Mouse (Mus musculus): ENCODE measurements at regions not wholly inside any gene's neighbourhood (a gene's known extent, or its start where the extent isn't known, plus 50 kb on each side); places are given as distances from the start of the nearest gene placed in this dataset.

DNA sequence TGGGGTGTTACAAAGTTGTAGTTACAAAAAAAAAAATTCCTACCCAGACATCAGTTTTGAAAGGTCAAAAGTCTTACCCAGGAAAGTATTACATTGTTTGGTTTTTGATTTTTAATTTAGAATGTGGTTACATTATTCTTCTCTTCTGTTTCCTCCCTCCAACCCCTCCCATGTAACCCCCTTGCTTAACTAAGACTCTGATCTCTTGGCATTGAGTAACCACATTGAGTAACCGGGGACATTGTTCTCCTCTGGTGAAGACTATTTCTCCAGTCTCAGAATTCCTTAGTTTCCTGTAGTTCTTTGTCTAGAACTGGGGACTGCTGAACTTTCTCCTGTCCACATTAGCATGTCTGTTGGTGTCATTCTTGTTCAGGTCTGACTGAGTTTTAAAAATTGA lies 109.3 kb upstream of the Itga4 start:
- Histone ChIP-seq H3K36me3 (ENCODE audit: control insufficient read depth, insufficient read depth, low read length) (no peaks in the 10 kb centered on the region), H3K9me3 (ENCODE audit: control insufficient read depth, low read length) (no peaks in the 10 kb centered on the region), H3K9ac (replicated peaks; ENCODE audit: low read depth, low read length) (no peak overlapping the region), H3K4me3 (ENCODE audit: low read depth, low read length) (no peak overlapping the region), H3K4me1 (ENCODE audit: control insufficient read depth, insufficient read depth, low read length) (no peaks in the 10 kb centered on the region), H3K27me3 (ENCODE audit: control insufficient read depth, insufficient read depth, low read length) (no peaks in the 10 kb centered on the region), H3K4me2 (ENCODE audit: low read depth, low read length) (no peak overlapping the region), H3K27ac (ENCODE audit: low read depth, low read length) (no peak overlapping the region)
- 78% methylated on average over 1 of the region's 1 CpGs for WGBS
- ATAC-seq (ENCODE audit: low read depth) = no peak

GRCm38 (mm10) chr2:79146563-79146962 lies 108.7 kb upstream of the Itga4 start:
- H3K27me3 ChIP-seq (ENCODE audit: control insufficient read depth, insufficient read depth, low read length) = no peaks in the 10 kb centered on the region
- no peak overlapping the region for H3K4me2 ChIP-seq (ENCODE audit: low read depth, low read length)
- no peaks in the 10 kb centered on the region for H3K4me1 ChIP-seq (ENCODE audit: control insufficient read depth, insufficient read depth, low read length)
- no peaks in the 10 kb centered on the region for H3K36me3 ChIP-seq (ENCODE audit: control insufficient read depth, insufficient read depth, low read length)
- H3K27ac ChIP-seq (ENCODE audit: low read depth, low read length) = no peak overlapping the region
- H3K9me3 ChIP-seq (ENCODE audit: control insufficient read depth, low read length) = no peaks in the 10 kb centered on the region
- no peak overlapping the region for H3K4me3 ChIP-seq (ENCODE audit: low read depth, low read length)
- no peak for ATAC-seq (ENCODE audit: low read depth)
- 77% methylated on average over 4 of the region's 4 CpGs for WGBS
- H3K9ac ChIP-seq (replicated peaks; ENCODE audit: low read depth, low read length) = no peak overlapping the region

- Histone ChIP-seq H3K9me3 (ENCODE audit: control insufficient read depth, low read length) (no peaks in the 10 kb centered on the region), H3K27ac (ENCODE audit: low read depth, low read length) (no peak overlapping the region), H3K27me3 (ENCODE audit: control insufficient read depth, insufficient read depth, low read length) (no peaks in the 10 kb centered on the region), H3K4me3 (ENCODE audit: low read depth, low read length) (no peak overlapping the region), H3K4me2 (ENCODE audit: low read depth, low read length) (no peak overlapping the region), H3K4me1 (ENCODE audit: control insufficient read depth, insufficient read depth, low read length) (no peaks in the 10 kb centered on the region), H3K9ac (replicated peaks; ENCODE audit: low read depth, low read length) (no peak overlapping the region), H3K36me3 (ENCODE audit: control insufficient read depth, insufficient read depth, low read length) (no peaks in the 10 kb centered on the region)
- WGBS = 73% methylated on average over 3 of the region's 3 CpGs
- ATAC-seq (ENCODE audit: low read depth) = no peak
Observed at GRCm38 (mm10) chr2:79149012-79149698, 106.1 kb upstream of the Itga4 start.

GRCm38 (mm10) chr2:79151610-79152009 lies 103.6 kb upstream of the Itga4 start:
- no peak overlapping the region for H3K4me2 ChIP-seq (ENCODE audit: low read depth, low read length)
- no peak overlapping the region for H3K9ac ChIP-seq (replicated peaks; ENCODE audit: low read depth, low read length)
- no peaks in the 10 kb centered on the region for H3K36me3 ChIP-seq (ENCODE audit: control insufficient read depth, insufficient read depth, low read length)
- WGBS = 53% methylated on average over 4 of the region's 4 CpGs
- H3K4me1 ChIP-seq (ENCODE audit: control insufficient read depth, insufficient read depth, low read length) = no peaks in the 10 kb centered on the region
- no peak overlapping the region for H3K4me3 ChIP-seq (ENCODE audit: low read depth, low read length)
- no peak for ATAC-seq (ENCODE audit: low read depth)
- no peaks in the 10 kb centered on the region for H3K27me3 ChIP-seq (ENCODE audit: control insufficient read depth, insufficient read depth, low read length)
- H3K9me3 ChIP-seq (ENCODE audit: control insufficient read depth, low read length) = no peaks in the 10 kb centered on the region
- H3K27ac ChIP-seq (ENCODE audit: low read depth, low read length) = no peak overlapping the region

DNA sequence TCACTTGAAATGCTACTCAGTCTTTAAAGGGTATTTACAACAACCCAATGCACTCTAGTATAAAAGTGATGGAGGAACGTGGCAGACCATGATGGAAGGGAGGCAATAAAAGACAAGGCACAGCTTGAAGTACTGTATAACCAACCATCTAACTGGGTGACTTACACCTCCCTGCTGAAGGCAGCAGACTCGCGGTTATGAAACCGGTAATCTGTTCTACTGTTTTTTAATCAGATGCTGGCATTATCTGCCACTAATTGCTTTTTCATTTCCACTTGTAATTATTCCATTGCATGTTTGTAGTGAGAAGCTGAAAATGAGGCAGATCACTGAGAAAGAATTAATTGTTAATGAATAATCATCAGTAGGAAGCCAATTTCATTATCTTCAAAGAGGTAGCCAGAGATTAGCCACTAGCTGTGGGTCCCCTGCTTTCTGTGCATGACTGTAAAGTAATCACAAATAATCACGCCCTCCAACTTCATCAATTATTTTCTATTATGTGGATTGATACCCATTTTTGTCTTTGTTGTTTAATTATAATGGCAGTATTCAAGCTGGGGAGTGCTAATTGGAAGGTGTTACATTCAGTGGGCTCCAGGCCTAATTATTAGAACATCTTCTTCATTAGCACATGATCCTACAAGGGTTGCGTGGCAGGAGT lies 103.1 kb upstream of the Itga4 start:
- H3K27me3 ChIP-seq (ENCODE audit: control insufficient read depth, insufficient read depth, low read length) = no peaks in the 10 kb centered on the region
- no peaks in the 10 kb centered on the region for H3K4me1 ChIP-seq (ENCODE audit: control insufficient read depth, insufficient read depth, low read length)
- no peak overlapping the region for H3K9ac ChIP-seq (replicated peaks; ENCODE audit: low read depth, low read length)
- no peak overlapping the region for H3K4me2 ChIP-seq (ENCODE audit: low read depth, low read length)
- 36% methylated on average over 6 of the region's 6 CpGs for WGBS
- no peak overlapping the region for H3K27ac ChIP-seq (ENCODE audit: low read depth, low read length)
- ATAC-seq (ENCODE audit: low read depth) = peak; percentile 76; the same call in 1 of the 2 replicates
- no peak overlapping the region for H3K4me3 ChIP-seq (ENCODE audit: low read depth, low read length)
- no peaks in the 10 kb centered on the region for H3K36me3 ChIP-seq (ENCODE audit: control insufficient read depth, insufficient read depth, low read length)
- no peaks in the 10 kb centered on the region for H3K9me3 ChIP-seq (ENCODE audit: control insufficient read depth, low read length)

- Histone ChIP-seq H3K27ac (ENCODE audit: low read depth, low read length) (no peak overlapping the region), H3K4me2 (ENCODE audit: low read depth, low read length) (no peak overlapping the region), H3K4me1 (ENCODE audit: control insufficient read depth, insufficient read depth, low read length) (no peaks in the 10 kb centered on the region), H3K9ac (replicated peaks; ENCODE audit: low read depth, low read length) (no peak overlapping the region), H3K4me3 (ENCODE audit: low read depth, low read length) (no peak overlapping the region), H3K9me3 (ENCODE audit: control insufficient read depth, low read length) (no peaks in the 10 kb centered on the region), H3K36me3 (ENCODE audit: control insufficient read depth, insufficient read depth, low read length) (no peaks in the 10 kb centered on the region), H3K27me3 (ENCODE audit: control insufficient read depth, insufficient read depth, low read length) (no peaks in the 10 kb centered on the region)
- no peak for ATAC-seq (ENCODE audit: low read depth)
- WGBS = 62% methylated on average over 5 of the region's 5 CpGs
Observed at GRCm38 (mm10) chr2:79152695-79153057, 102.5 kb upstream of the Itga4 start.

DNA sequence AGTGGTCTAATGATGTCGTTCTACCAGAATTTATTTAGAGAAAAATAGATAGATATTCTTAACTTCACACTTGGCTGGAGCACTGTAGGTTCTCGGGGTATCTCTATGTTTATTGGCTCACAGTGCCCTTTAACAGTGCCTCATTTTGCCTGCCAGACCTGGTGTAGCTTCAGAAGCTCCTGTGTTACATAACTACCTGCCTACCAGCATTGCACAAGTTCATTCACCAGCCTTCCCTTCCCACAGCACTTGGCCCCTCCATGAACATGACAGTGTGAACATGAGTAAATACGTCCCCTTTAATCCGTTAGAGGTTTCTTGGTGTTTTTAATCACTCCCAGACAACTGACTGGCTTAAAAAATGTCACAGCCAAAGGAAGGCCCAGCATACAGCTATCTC lies 102.2 kb upstream of the Itga4 start:
- H3K9ac ChIP-seq (replicated peaks; ENCODE audit: low read depth, low read length) = no peak overlapping the region
- H3K9me3 ChIP-seq (ENCODE audit: control insufficient read depth, low read length) = no peaks in the 10 kb centered on the region
- H3K4me1 ChIP-seq (ENCODE audit: control insufficient read depth, insufficient read depth, low read length) = no peaks in the 10 kb centered on the region
- no peak for ATAC-seq (ENCODE audit: low read depth)
- H3K4me3 ChIP-seq (ENCODE audit: low read depth, low read length) = no peak overlapping the region
- no peak overlapping the region for H3K27ac ChIP-seq (ENCODE audit: low read depth, low read length)
- H3K4me2 ChIP-seq (ENCODE audit: low read depth, low read length) = no peak overlapping the region
- 78% methylated on average over 4 of the region's 4 CpGs for WGBS
- H3K27me3 ChIP-seq (ENCODE audit: control insufficient read depth, insufficient read depth, low read length) = no peaks in the 10 kb centered on the region
- no peaks in the 10 kb centered on the region for H3K36me3 ChIP-seq (ENCODE audit: control insufficient read depth, insufficient read depth, low read length)

DNA sequence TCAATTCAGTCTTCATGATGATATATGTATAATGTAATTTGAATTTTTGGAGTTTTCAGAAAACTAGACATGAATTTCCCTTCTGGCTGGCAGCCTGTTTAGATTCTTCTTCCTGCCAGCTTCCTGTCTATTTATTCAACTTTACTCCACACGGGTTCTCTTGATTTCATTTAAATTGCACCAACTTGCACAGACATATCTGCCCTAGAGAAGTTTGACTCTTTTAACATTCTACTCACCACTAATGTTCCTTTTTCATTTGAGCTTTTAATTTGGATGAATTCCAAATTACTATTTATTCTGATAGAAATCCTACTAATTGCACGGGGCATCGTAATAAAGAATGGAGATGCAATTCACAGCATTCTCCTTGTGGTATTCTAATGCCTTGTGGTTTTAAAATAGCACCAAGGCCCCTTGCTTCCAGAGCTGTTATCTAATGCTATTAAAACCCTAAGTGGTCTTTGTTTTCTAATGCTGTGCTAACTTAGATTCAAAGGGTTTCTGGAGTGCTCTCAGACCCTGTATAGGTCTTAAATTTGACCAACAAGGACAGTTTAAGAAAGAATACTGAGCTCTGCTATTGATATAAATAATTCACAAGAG lies 96.7 kb upstream of the Itga4 start:
- Histone ChIP-seq H3K4me3 (ENCODE audit: low read depth, low read length) (no peak overlapping the region), H3K36me3 (ENCODE audit: control insufficient read depth, insufficient read depth, low read length) (no peaks in the 10 kb centered on the region), H3K9ac (replicated peaks; ENCODE audit: low read depth, low read length) (no peak overlapping the region), H3K27ac (ENCODE audit: low read depth, low read length) (no peak overlapping the region), H3K27me3 (ENCODE audit: control insufficient read depth, insufficient read depth, low read length) (no peaks in the 10 kb centered on the region), H3K4me2 (ENCODE audit: low read depth, low read length) (no peak overlapping the region), H3K4me1 (ENCODE audit: control insufficient read depth, insufficient read depth, low read length) (no peaks in the 10 kb centered on the region), H3K9me3 (ENCODE audit: control insufficient read depth, low read length) (no peaks in the 10 kb centered on the region)
- WGBS = 25% methylated on average over 3 of the region's 3 CpGs
- no peak for ATAC-seq (ENCODE audit: low read depth)

DNA sequence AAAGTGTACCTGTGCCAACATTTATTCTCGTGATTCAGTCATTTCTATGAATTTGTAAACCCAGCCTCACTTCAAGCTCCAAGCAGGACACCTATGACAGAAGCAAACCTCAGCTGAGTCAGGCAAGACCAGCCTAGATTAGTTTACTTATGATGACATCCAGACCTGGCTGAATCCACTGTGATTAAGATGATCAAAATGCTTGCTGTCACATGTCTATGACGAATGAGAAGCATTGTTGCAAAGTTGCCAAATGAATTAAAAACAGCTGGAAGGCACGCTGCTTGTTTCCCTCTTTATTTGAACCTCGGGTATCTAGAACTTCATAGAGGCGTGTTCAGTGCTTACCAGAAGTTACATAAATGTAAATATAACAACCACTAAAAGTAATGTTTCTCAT lies 95.9 kb upstream of the Itga4 start:
- H3K27ac ChIP-seq (ENCODE audit: low read depth, low read length) = no peak overlapping the region
- 76% methylated on average over 5 of the region's 5 CpGs for WGBS

More for the DNA sequence above, 95.9 kb upstream of the Itga4 start:
- H3K9me3 ChIP-seq (ENCODE audit: control insufficient read depth, low read length) = no peaks in the 10 kb centered on the region
- no peak overlapping the region for H3K4me2 ChIP-seq (ENCODE audit: low read depth, low read length)
- no peaks in the 10 kb centered on the region for H3K4me1 ChIP-seq (ENCODE audit: control insufficient read depth, insufficient read depth, low read length)
- H3K4me3 ChIP-seq (ENCODE audit: low read depth, low read length) = no peak overlapping the region
- H3K9ac ChIP-seq (replicated peaks; ENCODE audit: low read depth, low read length) = no peak overlapping the region
- H3K27me3 ChIP-seq (ENCODE audit: control insufficient read depth, insufficient read depth, low read length) = no peaks in the 10 kb centered on the region
- no peaks in the 10 kb centered on the region for H3K36me3 ChIP-seq (ENCODE audit: control insufficient read depth, insufficient read depth, low read length)
- ATAC-seq (ENCODE audit: low read depth) = no peak
